Mouse (Mus musculus): ENCODE data around the gene Smug1.

DNA sequence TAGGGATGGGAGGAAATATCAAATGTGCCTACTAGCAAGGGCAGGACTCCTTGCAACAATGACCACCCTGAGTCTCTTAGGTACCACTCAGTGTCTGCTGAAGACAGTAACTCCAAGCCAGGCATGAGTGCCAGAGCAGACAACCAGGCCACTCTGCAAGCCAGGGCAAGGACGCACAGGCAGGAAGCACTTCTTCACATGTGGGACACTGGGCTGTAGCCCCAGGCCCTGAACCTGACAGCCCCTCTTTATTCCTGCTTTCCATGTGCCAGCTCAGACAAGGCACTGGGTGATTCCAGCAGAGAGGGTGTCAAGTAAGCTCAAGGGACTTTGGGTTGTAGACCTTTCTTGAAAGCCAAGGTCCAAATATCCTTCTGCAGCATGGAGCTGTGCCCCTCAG lies 11.9 kb upstream of the Smug1 start:
- TF ChIP-seq EP300 (IDR thresholded peaks at IDR 0.05) (no peak), CTCF (IDR thresholded peaks at IDR 0.05) (no peak)

Data from lung, postnatal 0 days (tissue).